ENCODE assay signal across 8 mouse cellular contexts in the genomic region with DNA sequence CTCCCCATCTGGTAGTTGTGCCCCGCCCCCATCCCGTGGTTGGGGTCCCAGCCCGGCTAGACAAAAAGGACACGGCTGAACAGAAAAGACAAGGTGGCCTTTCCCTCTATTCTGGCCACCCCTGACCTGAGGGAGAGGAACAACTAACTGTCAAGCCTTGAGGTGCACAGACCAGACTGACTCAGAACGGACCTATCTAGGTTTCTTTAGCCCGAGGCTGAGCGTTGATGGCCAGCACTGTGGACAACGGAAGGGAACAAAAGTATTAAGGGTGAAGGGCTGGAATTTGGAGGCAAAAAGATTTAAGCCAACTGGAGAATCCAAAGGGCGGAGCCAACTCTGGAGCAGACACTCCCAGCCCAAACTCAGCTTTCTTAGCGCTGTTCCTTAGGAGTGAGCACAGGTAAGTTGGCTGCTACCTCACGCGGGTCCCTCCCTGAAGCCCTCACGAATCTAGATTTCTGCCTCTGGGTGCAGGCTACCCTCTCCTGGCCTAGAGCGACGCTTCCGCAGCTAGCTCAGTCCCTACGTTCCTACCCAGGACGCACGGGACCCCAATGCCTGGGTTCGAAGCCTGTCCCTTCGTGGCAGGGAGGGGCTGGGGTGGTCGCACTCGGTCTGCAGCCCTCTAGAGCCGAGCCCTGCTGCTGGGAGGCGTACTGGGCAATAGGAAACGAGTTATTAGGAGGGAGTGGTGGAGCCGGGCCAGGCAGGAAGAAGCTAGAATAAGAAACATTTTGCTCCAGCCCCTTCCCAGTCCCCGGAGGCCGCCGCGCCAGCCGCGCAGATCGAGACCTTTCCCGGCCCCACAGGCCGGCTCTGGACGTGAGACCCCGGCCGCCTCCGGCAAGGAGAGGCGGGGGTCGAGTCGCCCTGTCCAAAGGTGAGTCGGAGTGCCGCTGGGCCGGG. TPM values are rescaled to one million over a fixed set of nuclear protein-coding genes. Genes with fewer than 3 reads are reported as not detected.
DNase-seq lines count a peak whose midpoint lies in the region; ATAC-seq and TF ChIP-seq lines count a peak whose summit lies in the region.

A gene (plus strand): TSS at position 342 of the 909 bp plus-strand sequence.

- no peak for TF ChIP-seq CTCF in midbrain, postnatal 0 days (IDR thresholded peaks at IDR 0.05)

- peak within 1 kb of the TSS; percentile 26; the same call in 1 of the 2 replicates for H3K9ac ChIP-seq in neural tube, embryonic 11.5 days (ENCODE audit: low read length)
- H3K9ac ChIP-seq in hindbrain, embryonic 11.5 days (ENCODE audit: low read depth, low read length), result 0 out of 2 replicates have a peak within 1 kb of the TSS, but pooled peaks have one; percentile 44
- peak within 1 kb of the TSS; percentile 44 for H3K9ac ChIP-seq in midbrain, postnatal 0 days (replicated peaks; ENCODE audit: low read length, poor library complexity, severe bottlenecking)

- WGBS in neural tube, embryonic 11.5 days, result 3% methylated on average over 46 of the region's 46 CpGs
- 4% methylated on average over 46 of the region's 46 CpGs for WGBS in hindbrain, embryonic 11.5 days
- WGBS in limb, embryonic 10.5 days, result 4% methylated on average over 46 of the region's 46 CpGs
- WGBS in midbrain, postnatal 0 days, result 5% methylated on average over 46 of the region's 46 CpGs

- H3K9me3 ChIP-seq in neural tube, embryonic 11.5 days (ENCODE audit: control insufficient read depth, low read length), result no peaks in the 10 kb centered on the region
- H3K9me3 ChIP-seq in hindbrain, embryonic 11.5 days (ENCODE audit: control insufficient read depth, low read length), result no peaks in the 10 kb centered on the region; the same call in 1 of the 2 replicates
- no peaks in the 10 kb centered on the region for H3K9me3 ChIP-seq in limb, embryonic 10.5 days (replicated peaks)
- no peaks in the 10 kb centered on the region for H3K9me3 ChIP-seq in midbrain, postnatal 0 days (ENCODE audit: low read length)

- no peak within 1 kb of the TSS for H3K27ac ChIP-seq in neural tube, embryonic 11.5 days (ENCODE audit: low read depth, low read length)
- no peak within 1 kb of the TSS for H3K27ac ChIP-seq in hindbrain, embryonic 11.5 days (ENCODE audit: low read depth, low read length)
- peak within 1 kb of the TSS; percentile 78 for H3K27ac ChIP-seq in limb, embryonic 10.5 days
- no peak within 1 kb of the TSS for H3K27ac ChIP-seq in midbrain, postnatal 0 days (ENCODE audit: low read depth, low read length)

- DNase-seq in neural tube, embryonic 11.5 days (ENCODE audit: low spot score), result no peak
- DNase-seq in neural tube, embryonic 10.5 days (ENCODE audit: extremely low spot score, low spot score), result no peak
- DNase-seq in gastrocnemius, adult 18-20 months (ENCODE audit: low spot score), result peak; percentile 62
- DNase-seq in hindbrain, embryonic 11.5 days (ENCODE audit: low spot score), result peak; percentile 43
- peak; percentile 61 for DNase-seq in limb, embryonic 10.5 days (ENCODE audit: low spot score)
- DNase-seq in midbrain, postnatal 0 days (ENCODE audit: low spot score), result no peak

- no peaks in the 10 kb centered on the region for H3K4me1 ChIP-seq in neural tube, embryonic 11.5 days (ENCODE audit: control insufficient read depth, insufficient read depth, low read length)
- H3K4me1 ChIP-seq in hindbrain, embryonic 11.5 days (replicated peaks; ENCODE audit: control insufficient read depth, insufficient read depth, low read length), result no peaks in the 10 kb centered on the region; the same call in none of the 2 replicates
- H3K4me1 ChIP-seq in limb, embryonic 10.5 days, result peaks cover 44% of the 10 kb centered on the region
- 0 out of 2 replicates have a peak, but pooled peaks cover 3% of the 10 kb centered on the region for H3K4me1 ChIP-seq in midbrain, postnatal 0 days (ENCODE audit: insufficient read depth, low read length)

- peak within 1 kb of the TSS; percentile 20 for H3K4me2 ChIP-seq in neural tube, embryonic 11.5 days (ENCODE audit: low read depth)
- H3K4me2 ChIP-seq in hindbrain, embryonic 11.5 days (replicated peaks; ENCODE audit: low read depth, low read length), result peak within 1 kb of the TSS; percentile 54
- H3K4me2 ChIP-seq in midbrain, postnatal 0 days (ENCODE audit: low read depth, low read length, poor library complexity, severe bottlenecking), result peak within 1 kb of the TSS; percentile 49

- peaks cover 31% of the 10 kb centered on the region for H3K27me3 ChIP-seq in neural tube, embryonic 11.5 days (ENCODE audit: control insufficient read depth, insufficient read depth, low read length)
- H3K27me3 ChIP-seq in hindbrain, embryonic 11.5 days (ENCODE audit: control insufficient read depth, insufficient read depth, low read length), result peaks cover 28% of the 10 kb centered on the region
- H3K27me3 ChIP-seq in limb, embryonic 10.5 days (ENCODE audit: low read depth, poor library complexity, severe bottlenecking), result peaks cover 67% of the 10 kb centered on the region
- H3K27me3 ChIP-seq in midbrain, postnatal 0 days (ENCODE audit: insufficient read depth, low read length), result peaks cover 23% of the 10 kb centered on the region

- no peaks in the 10 kb centered on the region for H3K36me3 ChIP-seq in neural tube, embryonic 11.5 days (ENCODE audit: control insufficient read depth, insufficient read depth, low read length)
- H3K36me3 ChIP-seq in hindbrain, embryonic 11.5 days (ENCODE audit: control insufficient read depth, insufficient read depth, low read length), result no peaks in the 10 kb centered on the region
- H3K36me3 ChIP-seq in limb, embryonic 10.5 days, result no peaks in the 10 kb centered on the region
- H3K36me3 ChIP-seq in midbrain, postnatal 0 days (ENCODE audit: insufficient read depth, low read length), result no peaks in the 10 kb centered on the region

- H3K4me3 ChIP-seq in neural tube, embryonic 11.5 days (ENCODE audit: low read depth, low read length), result peak within 1 kb of the TSS; percentile 12
- peak within 1 kb of the TSS; percentile 24 for H3K4me3 ChIP-seq in hindbrain, embryonic 11.5 days (ENCODE audit: low read depth, low read length)
- peak within 1 kb of the TSS; percentile 47 for H3K4me3 ChIP-seq in limb, embryonic 10.5 days
- peak within 1 kb of the TSS; percentile 29 for H3K4me3 ChIP-seq in midbrain, postnatal 0 days (ENCODE audit: low read depth, low read length)

- ATAC-seq in neural tube, embryonic 11.5 days (ENCODE audit: insufficient read depth, low FRiP score, low TSS enrichment), result no peak
- ATAC-seq in hindbrain, embryonic 11.5 days (ENCODE audit: low FRiP score), result no peak
- no peak for ATAC-seq in midbrain, postnatal 0 days (ENCODE audit: low FRiP score)
- no peak for ATAC-seq in activated CD4-positive, CD25-positive, alpha-beta regulatory T cell, adult 4 months
- ATAC-seq in CD4-positive, CD25-positive, alpha-beta regulatory T cell, adult 4 months, result no peak

RNA-seq across cellular contexts. Expression of the gene that starts here (rescaled TPM):
- 5.1 and 5.2 TPM in 2 replicates for polyA plus RNA-seq in neural tube, embryonic 11.5 days (2014; fragmentation: Nextera tagmentation; extraction: Ambion mirVana)
- total RNA-seq in gastrocnemius, adult 18-20 months (2021), result 10 to 100 TPM in 1 of 2 experiments, 1 to 10 TPM in 1; 8.6 to 11.7 TPM
- 4.8 and 5.5 TPM in 2 replicates for polyA plus RNA-seq in hindbrain, embryonic 11.5 days (2014; fragmentation: Nextera tagmentation; extraction: Ambion mirVana)
- polyA plus RNA-seq in limb, embryonic 10.5 days (2016; fragmentation: Nextera tagmentation; extraction: Ambion mirVana), result 7.2 and 8.3 TPM in 2 replicates
- total RNA-seq in midbrain, postnatal 0 days (2014; rRNA removed), result 8.4 and 11.2 TPM in 2 replicates
- 6.1 and 6.7 TPM in 2 replicates for polyA plus RNA-seq in midbrain, postnatal 0 days (2015; fragmentation: Nextera tagmentation; extraction: Ambion mirVana)
- polyA plus RNA-seq in activated CD4-positive, CD25-positive, alpha-beta regulatory T cell, adult 4 months (2017; shearing (Covaris generic)), result 1 to 10 TPM; 1.6 to 2.7 TPM
- polyA plus RNA-seq in CD4-positive, CD25-positive, alpha-beta regulatory T cell, adult 4 months (2017; shearing (Covaris generic)), result 1 to 10 TPM; 3.8 to 5.2 TPM

Comparison
In these comparisons a context has a peak if more than half of its experiments do, and no peak if none do; other contexts are left out.
1. DNase-seq: peak in gastrocnemius, adult 18-20 months (single experiment), hindbrain, embryonic 11.5 days (single experiment) and limb, embryonic 10.5 days (single experiment); none in neural tube, embryonic 11.5 days (single experiment), neural tube, embryonic 10.5 days (single experiment) and midbrain, postnatal 0 days (single experiment).
2. Peak in every context shown above with its lines, with median percentiles within 50 percentile points of each other: H3K4me2 ChIP-seq, H3K4me3 ChIP-seq and H3K9ac ChIP-seq.